Mouse (Mus musculus): ENCODE data around the gene Rgs3. TPM values are rescaled to one million over a fixed set of nuclear protein-coding genes. Genes with fewer than 3 reads are reported as not detected.

The Rgs3 gene
- total and polyA plus RNA-seq, 3 experiments = not detected

DNA sequence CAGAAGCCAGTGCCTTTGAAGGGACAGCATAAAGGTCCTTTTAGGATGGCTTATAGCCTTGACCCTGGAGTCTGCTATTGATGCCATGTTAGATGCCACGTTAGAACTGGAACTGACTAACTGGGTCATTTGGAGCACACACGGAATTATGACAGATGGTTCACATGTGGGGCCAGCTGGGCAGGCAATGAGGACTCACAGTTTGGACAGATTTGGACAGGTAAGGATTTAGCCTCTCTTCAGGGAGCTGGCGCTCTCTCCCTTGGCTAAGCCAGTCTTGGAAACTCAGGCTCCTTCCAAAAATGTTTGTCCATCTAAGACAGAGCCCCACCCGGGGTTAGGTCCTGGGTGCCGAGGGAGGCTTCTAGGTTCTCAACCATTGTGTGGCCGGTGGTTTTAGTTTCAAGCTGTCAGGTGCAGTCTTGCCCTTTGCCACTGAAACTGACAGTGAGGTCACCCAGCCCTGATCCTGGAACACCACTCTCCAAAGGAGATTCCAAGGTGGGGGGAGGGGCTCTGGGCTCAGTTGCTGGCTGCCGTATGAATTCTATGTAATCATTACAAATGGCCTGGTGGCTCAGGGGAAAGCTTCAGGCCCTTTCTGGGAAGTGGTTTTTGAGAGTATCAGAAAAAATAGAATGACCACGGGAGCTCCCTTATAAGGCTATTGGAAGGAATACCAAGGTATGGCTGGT, 90.0 kb downstream of the Rgs3 start:
- H3K79me2 ChIP-seq (ENCODE audit: control insufficient read depth, insufficient read depth, low read length, poor library complexity) = no peaks in the 10 kb centered on the region
- no peaks in the 10 kb centered on the region for H3K4me1 ChIP-seq (ENCODE audit: control insufficient read depth in 1 of 2, insufficient read depth in 2 of 2, low read length in 2 of 2)

DNA sequence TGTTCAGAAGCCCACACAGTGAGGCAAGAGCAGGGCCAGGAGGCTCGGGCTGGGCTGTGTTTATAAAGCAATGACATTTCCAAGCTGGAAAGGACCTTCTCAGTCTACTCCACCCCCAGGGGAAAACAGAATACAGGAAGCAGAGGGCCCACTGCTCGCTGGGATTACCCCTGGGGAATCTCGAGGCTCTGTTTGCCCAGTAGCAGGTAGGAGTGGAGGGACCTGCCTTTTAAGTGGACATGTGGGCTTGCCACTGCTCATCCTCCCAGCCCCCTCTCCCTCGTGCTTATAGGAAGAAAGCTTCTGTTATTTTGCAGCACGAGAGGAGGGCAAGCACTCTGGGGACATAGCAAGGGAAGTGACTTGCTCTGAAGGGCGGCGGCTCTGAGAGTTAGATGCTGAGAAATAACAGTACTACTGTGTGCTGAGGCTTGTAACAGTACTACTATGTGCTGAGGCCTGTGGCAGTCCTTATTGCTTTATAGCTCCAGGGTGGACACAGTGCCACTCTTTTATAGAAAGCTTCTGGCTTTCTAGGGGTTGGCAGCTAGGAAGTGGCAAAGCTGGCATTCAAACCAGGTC, 91.6 kb downstream of the Rgs3 start:
- Histone ChIP-seq H3K4me3 (ENCODE audit: control insufficient read depth in 1 of 2, insufficient read depth in 1 of 2, low read depth in 2 of 2, low read length in 2 of 2) (no peak overlapping the region), H3K36me3 (ENCODE audit: control insufficient read depth in 1 of 2, insufficient read depth in 2 of 2, low read length in 2 of 2) (no peaks in the 10 kb centered on the region), H3K27ac (ENCODE audit: control insufficient read depth, low read depth, low read length) (no peak overlapping the region), H3K27me3 (ENCODE audit: control insufficient read depth in 1 of 2, insufficient read depth in 2 of 2, low read length in 2 of 2) (no peaks in the 10 kb centered on the region), H3K9ac (ENCODE audit: control insufficient read depth, low read depth, low read length, poor library complexity, severe bottlenecking) (no peak overlapping the region), H3K79me2 (ENCODE audit: control insufficient read depth, insufficient read depth, low read length, poor library complexity) (no peaks in the 10 kb centered on the region), H3K4me1 (ENCODE audit: control insufficient read depth in 1 of 2, insufficient read depth in 2 of 2, low read length in 2 of 2) (no peaks in the 10 kb centered on the region), H3K9me3 (replicated peaks; ENCODE audit: insufficient read depth, low read length) (no peaks in the 10 kb centered on the region)
- TF ChIP-seq KAT2A (conservative IDR thresholded peaks at IDR 0.05; ENCODE audit: low read depth, low read length) = no peak
- no peak for TF ChIP-seq POLR2AphosphoS2 (IDR thresholded peaks at IDR 0.05; ENCODE audit: low read length)
- TF ChIP-seq CHD1 (IDR thresholded peaks at IDR 0.05; ENCODE audit: low read depth, low read length) = no peak
- TF ChIP-seq ZC3H11A (IDR thresholded peaks at IDR 0.05; ENCODE audit: low read depth, low read length) = no peak
- no peak for TF ChIP-seq MYB (IDR thresholded peaks at IDR 0.05; ENCODE audit: low read depth, low read length)
- TF ChIP-seq NRF1 (IDR thresholded peaks at IDR 0.05; ENCODE audit: insufficient read depth, low read depth, low read length, poor library complexity, severe bottlenecking) = no peak
- TF ChIP-seq EP300 (IDR thresholded peaks at IDR 0.05; ENCODE audit: low read depth in 1 of 2, low read length in 2 of 2) = no peak
- no peak for TF ChIP-seq GATA1 (IDR thresholded peaks at IDR 0.05; ENCODE audit: low read depth, low read length)
- no peak for TF ChIP-seq RAD21 (IDR thresholded peaks at IDR 0.05; ENCODE audit: low read depth, low read length)
- TF ChIP-seq MAZ (IDR thresholded peaks at IDR 0.05; ENCODE audit: low read depth, low read length) = no peak
- no peak for TF ChIP-seq MYC (IDR thresholded peaks at IDR 0.05; ENCODE audit: low read depth, low read length)
- no peak for TF ChIP-seq USF1 (IDR thresholded peaks at IDR 0.05; ENCODE audit: low read depth, low read length)
- no peak for TF ChIP-seq ELF1 (IDR thresholded peaks at IDR 0.05; ENCODE audit: low read depth, low read length)
- TF ChIP-seq E2F4 (IDR thresholded peaks at IDR 0.05; ENCODE audit: borderline replicate concordance, low read depth, low read length) = no peak
- no peak for TF ChIP-seq MAFK (IDR thresholded peaks at IDR 0.05; ENCODE audit: borderline replicate concordance, low read depth, low read length)
- TF ChIP-seq ZNF384 (IDR thresholded peaks at IDR 0.05; ENCODE audit: low read depth, low read length) = no peak
- no peak for TF ChIP-seq GABPA (IDR thresholded peaks at IDR 0.05; ENCODE audit: low read depth, low read length)
- TF ChIP-seq HCFC1 (IDR thresholded peaks at IDR 0.05; ENCODE audit: low read depth, low read length) = no peak
- no peak for TF ChIP-seq MEF2A (IDR thresholded peaks at IDR 0.05; ENCODE audit: extremely low read depth, insufficient replicate concordance, low read depth, low read length, poor library complexity, severe bottlenecking)
- TF ChIP-seq USF2 (IDR thresholded peaks at IDR 0.05; ENCODE audit: borderline replicate concordance in 1 of 2, insufficient read depth in 1 of 2, low read depth in 1 of 2, low read length in 2 of 2) = no peak
- DNase-seq (ENCODE audit: low read depth, low spot score) = no peak

More for the DNA sequence above, 90.0 kb downstream of the Rgs3 start:
- no peak for TF ChIP-seq MYC (IDR thresholded peaks at IDR 0.05; ENCODE audit: low read depth, low read length)
- TF ChIP-seq ZNF384 (IDR thresholded peaks at IDR 0.05; ENCODE audit: low read depth, low read length) = no peak
- TF ChIP-seq KAT2A (conservative IDR thresholded peaks at IDR 0.05; ENCODE audit: low read depth, low read length) = no peak
- TF ChIP-seq HCFC1 (IDR thresholded peaks at IDR 0.05; ENCODE audit: low read depth, low read length) = no peak
- TF ChIP-seq ZKSCAN1 (IDR thresholded peaks at IDR 0.05; ENCODE audit: low read depth, low read length) = no peak
- TF ChIP-seq MXI1 (IDR thresholded peaks at IDR 0.05; ENCODE audit: low read depth, low read length) = no peak
- TF ChIP-seq CHD1 (IDR thresholded peaks at IDR 0.05; ENCODE audit: low read depth, low read length) = no peak
- TF ChIP-seq ETS1 (IDR thresholded peaks at IDR 0.05; ENCODE audit: low read depth, low read length) = no peak
- no peak for TF ChIP-seq ZC3H11A (IDR thresholded peaks at IDR 0.05; ENCODE audit: low read depth, low read length)
- TF ChIP-seq MAX (IDR thresholded peaks at IDR 0.05; ENCODE audit: low read length) = no peak
- H3K27ac ChIP-seq (ENCODE audit: control insufficient read depth, low read depth, low read length) = no peak overlapping the region
- no peaks in the 10 kb centered on the region for H3K36me3 ChIP-seq (ENCODE audit: control insufficient read depth in 1 of 2, insufficient read depth in 2 of 2, low read length in 2 of 2)
- no peaks in the 10 kb centered on the region for H3K9me3 ChIP-seq (replicated peaks; ENCODE audit: insufficient read depth, low read length)
- no peak overlapping the region for H3K9ac ChIP-seq (ENCODE audit: control insufficient read depth, low read depth, low read length, poor library complexity, severe bottlenecking)
- H3K27me3 ChIP-seq (ENCODE audit: control insufficient read depth in 1 of 2, insufficient read depth in 2 of 2, low read length in 2 of 2) = no peaks in the 10 kb centered on the region
- no peak overlapping the region for H3K4me3 ChIP-seq (ENCODE audit: control insufficient read depth in 1 of 2, insufficient read depth in 1 of 2, low read depth in 2 of 2, low read length in 2 of 2)
- DNase-seq (ENCODE audit: low read depth, low spot score) = no peak
